ENCODE assay signal across 8 mouse cellular contexts in the genomic region with DNA sequence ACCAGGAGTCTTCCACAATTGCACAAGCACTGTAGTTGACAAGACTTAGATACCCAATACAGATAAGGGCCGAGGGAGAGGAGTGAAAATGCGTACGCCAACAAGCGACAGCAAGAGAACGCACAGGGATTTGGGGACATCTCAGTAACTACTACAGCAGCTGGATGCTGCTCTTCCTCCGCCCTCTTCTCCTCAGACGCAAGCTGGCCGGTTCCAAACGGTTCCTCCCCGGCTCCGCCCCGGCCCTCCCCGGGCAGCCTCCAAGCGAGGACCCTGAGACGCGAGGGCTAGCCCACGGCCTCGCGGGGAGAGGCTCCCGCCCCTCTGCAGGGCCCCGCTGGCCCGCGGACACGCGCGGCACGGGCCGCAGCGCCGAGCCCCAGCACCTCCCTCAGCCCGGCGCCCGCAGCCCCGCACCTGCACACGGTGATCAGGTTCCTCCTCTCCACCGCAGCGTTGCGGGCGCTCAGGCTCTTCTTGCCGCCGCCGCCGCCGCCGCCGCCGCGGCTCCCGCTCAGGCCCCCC. TPM values are rescaled to one million over a fixed set of nuclear protein-coding genes. Genes with fewer than 3 reads are reported as not detected.
A peak's percentile ranks its signal among the peaks of the same experiment; 100 is the strongest.
DNase-seq lines count a peak whose midpoint lies in the region; ATAC-seq and TF ChIP-seq lines count a peak whose summit lies in the region.

No protein-coding gene starts in this region.

- no peak for TF ChIP-seq POLR2A in cerebellum, adult 2 months (IDR thresholded peaks at IDR 0.05; ENCODE audit: borderline replicate concordance, insufficient read depth, low read length)

- H3K9me3 ChIP-seq in hindbrain, embryonic 10.5 days: no peaks in the 10 kb centered on the region
- no peaks in the 10 kb centered on the region for H3K9me3 ChIP-seq in neural tube, embryonic 13.5 days

- H3K9ac ChIP-seq in neural tube, embryonic 13.5 days: peak overlapping the region; percentile 96

- H3K27me3 ChIP-seq in cerebellum, adult 2 months (ENCODE audit: control insufficient read depth, insufficient read depth, low read length): no peaks in the 10 kb centered on the region
- H3K27me3 ChIP-seq in hindbrain, embryonic 10.5 days (ENCODE audit: insufficient read depth, poor library complexity, severe bottlenecking): 0 out of 2 replicates have a peak, but pooled peaks cover 4% of the 10 kb centered on the region
- H3K27me3 ChIP-seq in neural tube, embryonic 13.5 days: no peaks in the 10 kb centered on the region

- H3K4me1 ChIP-seq in cerebellum, adult 2 months (ENCODE audit: control insufficient read depth, insufficient read depth, low read length): no peaks in the 10 kb centered on the region; the same call in 1 of the 2 replicates
- H3K4me1 ChIP-seq in hindbrain, embryonic 10.5 days (replicated peaks): peaks cover 6% of the 10 kb centered on the region; the same call in 1 of the 2 replicates
- H3K4me1 ChIP-seq in neural tube, embryonic 13.5 days (replicated peaks): peaks cover 10% of the 10 kb centered on the region; the same call in 1 of the 2 replicates

- H3K4me2 ChIP-seq in neural tube, embryonic 13.5 days: peak overlapping the region; percentile 77

- TF ChIP-seq CTCF in cerebellum, adult 2 months (IDR thresholded peaks at IDR 0.05; ENCODE audit: borderline replicate concordance, insufficient read depth, low read depth, low read length): no peak

- peak overlapping the region; percentile 66 for H3K27ac ChIP-seq in cerebellum, adult 2 months (ENCODE audit: insufficient read depth, low read length)
- peak overlapping the region; percentile 90 for H3K27ac ChIP-seq in hindbrain, embryonic 10.5 days
- H3K27ac ChIP-seq in neural tube, embryonic 13.5 days (replicated peaks): peak overlapping the region; percentile 95

- peak; percentile 52 for DNase-seq in MN1 (ENCODE audit: low spot score)
- DNase-seq in cerebellum, adult 2 months: peak; percentile 69 to 77
- DNase-seq in forelimb bud, embryonic 11.5 days (ENCODE audit: low read depth, low spot score): peak; percentile 17
- DNase-seq in hindbrain, embryonic 10.5 days (ENCODE audit: low spot score): peak; percentile 60
- DNase-seq in layer of hippocampus, adult 8-10 months (ENCODE audit: low spot score in 2 of 2): peak; percentile 49 to 60
- DNase-seq in lung, adult 18-20 months: peak; percentile 34 to 35
- peak; percentile 68 for DNase-seq in testis, postnatal 14 days (ENCODE audit: low spot score)

- H3K36me3 ChIP-seq in hindbrain, embryonic 10.5 days: no peaks in the 10 kb centered on the region
- no peaks in the 10 kb centered on the region for H3K36me3 ChIP-seq in neural tube, embryonic 13.5 days

- peak; percentile 84 for ATAC-seq in neural tube, embryonic 13.5 days (ENCODE audit: low read depth)

- under 1% methylated on average over 49 of the region's 49 CpGs for WGBS in cerebellum, adult 2 months
- WGBS in hindbrain, embryonic 10.5 days: 2% methylated on average over 49 of the region's 49 CpGs
- under 1% methylated on average over 43 of the region's 49 CpGs for WGBS in neural tube, embryonic 13.5 days

- H3K4me3 ChIP-seq in cerebellum, adult 2 months (replicated peaks; ENCODE audit: insufficient read depth, low read depth, low read length): peak overlapping the region; percentile 78
- H3K4me3 ChIP-seq in hindbrain, embryonic 10.5 days: peak overlapping the region; percentile 93
- peak overlapping the region; percentile 90 for H3K4me3 ChIP-seq in neural tube, embryonic 13.5 days

RNA-seq across cellular contexts. Expression of gene Rundc3b, which starts 0.6 kb away (rescaled TPM):
- polyA plus RNA-seq in cerebellum, adult 2 months (2012; rRNA removed): 15.5 and 15.6 TPM in 2 replicates
- 3.8 and 8.1 TPM in 2 replicates for polyA plus RNA-seq in hindbrain, embryonic 10.5 days (2016; fragmentation: Nextera tagmentation; extraction: Ambion mirVana)
- 10 to 100 TPM; 28.0 to 33.6 (median 33.2) TPM for total RNA-seq in layer of hippocampus, adult 8-10 months (2022)
- 36.4 and 37.2 TPM in 2 replicates for polyA plus RNA-seq in neural tube, embryonic 13.5 days (2015; fragmentation: Nextera tagmentation; extraction: Ambion mirVana)

RNA-seq across cellular contexts. Expression of gene Abcb1a, which starts 37.7 kb away (rescaled TPM):
- 20.5 and 21.5 TPM in 2 replicates for polyA plus RNA-seq in cerebellum, adult 2 months (2012; rRNA removed)
- 0.22 and 0.26 TPM in 2 replicates for polyA plus RNA-seq in hindbrain, embryonic 10.5 days (2016; fragmentation: Nextera tagmentation; extraction: Ambion mirVana)
- 10 to 100 TPM; 16.2 to 17.8 (median 17.0) TPM for total RNA-seq in layer of hippocampus, adult 8-10 months (2022)
- 1.3 and 1.6 TPM in 2 replicates for polyA plus RNA-seq in neural tube, embryonic 13.5 days (2015; fragmentation: Nextera tagmentation; extraction: Ambion mirVana)

Comparison
In these comparisons a context has a peak if more than half of its experiments do, and no peak if none do; other contexts are left out.
1. Peak in every context shown above with its lines: DNase-seq, ATAC-seq, H3K4me3 ChIP-seq and H3K27ac ChIP-seq.
2. DNase-seq: peak in every context shown above with its lines; median percentile 73 in cerebellum, adult 2 months; 68 in testis, postnatal 14 days; 60 in hindbrain, embryonic 10.5 days; 54 in layer of hippocampus, adult 8-10 months; 52 in MN1; 34 in lung, adult 18-20 months; 17 in forelimb bud, embryonic 11.5 days.